Mouse (Mus musculus): ENCODE data around the gene Slc9a3r1.

- no peak for TF ChIP-seq POLR2A (IDR thresholded peaks at IDR 0.05; ENCODE audit: borderline replicate concordance, extremely low read depth, low read depth, low read length)
- no peak for TF ChIP-seq CTCF (IDR thresholded peaks at IDR 0.05; ENCODE audit: insufficient read depth, low read length)
These were observed 54.6 kb downstream of the Slc9a3r1 start for GRCm38 (mm10) chr11:115217439-115218410.

Measured in lung, adult 2 months (tissue).